Mouse (Mus musculus): ENCODE data around the gene Trim80. TPM values are rescaled to one million over a fixed set of nuclear protein-coding genes. Genes with fewer than 3 reads are reported as not detected.

The Trim80 gene
- polyA plus RNA-seq, 1 experiment from 2014 or later: 0.14 TPM

DNA sequence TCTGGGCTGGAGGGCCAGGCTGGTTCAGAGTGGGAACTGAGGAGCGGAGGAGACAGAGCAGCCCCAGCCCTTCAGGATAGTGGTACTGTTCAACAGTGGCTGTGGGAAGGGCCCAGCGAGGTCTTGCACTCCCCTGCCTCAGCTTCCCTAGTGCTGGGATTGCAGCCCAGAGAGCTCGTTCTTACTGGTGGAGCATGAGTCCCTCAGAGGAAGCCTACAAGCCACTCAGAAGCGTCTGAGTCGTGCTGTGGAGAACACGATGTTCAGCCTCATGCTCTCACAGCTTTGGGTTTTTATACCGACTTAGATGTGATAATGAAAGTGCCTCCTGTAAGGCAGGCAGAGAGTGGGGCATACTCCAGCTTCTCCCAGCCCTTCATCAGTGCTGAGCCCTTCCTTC lies 15.7 kb upstream of the Trim80 start:
- no peak for ATAC-seq (replicated peaks; ENCODE audit: extremely low read depth, insufficient read depth, low FRiP score)
- Histone ChIP-seq H3K27me3 (ENCODE audit: control insufficient read depth, insufficient read depth, low read length) (no peaks in the 10 kb centered on the region), H3K4me1 (ENCODE audit: control insufficient read depth, insufficient read depth, low read length) (peaks cover 18% of the 10 kb centered on the region), H3K36me3 (ENCODE audit: control insufficient read depth, insufficient read depth) (peaks cover 15% of the 10 kb centered on the region), H3K9me3 (replicated peaks; ENCODE audit: control insufficient read depth, low read length) (no peaks in the 10 kb centered on the region), H3K9ac (ENCODE audit: low read length) (no peak overlapping the region), H3K27ac (ENCODE audit: low read length) (no peak overlapping the region), H3K4me2 (ENCODE audit: low read depth, low read length) (no peak overlapping the region), H3K4me3 (ENCODE audit: low read length) (no peak overlapping the region)
- 87% methylated on average over 7 of the region's 7 CpGs for WGBS

DNA sequence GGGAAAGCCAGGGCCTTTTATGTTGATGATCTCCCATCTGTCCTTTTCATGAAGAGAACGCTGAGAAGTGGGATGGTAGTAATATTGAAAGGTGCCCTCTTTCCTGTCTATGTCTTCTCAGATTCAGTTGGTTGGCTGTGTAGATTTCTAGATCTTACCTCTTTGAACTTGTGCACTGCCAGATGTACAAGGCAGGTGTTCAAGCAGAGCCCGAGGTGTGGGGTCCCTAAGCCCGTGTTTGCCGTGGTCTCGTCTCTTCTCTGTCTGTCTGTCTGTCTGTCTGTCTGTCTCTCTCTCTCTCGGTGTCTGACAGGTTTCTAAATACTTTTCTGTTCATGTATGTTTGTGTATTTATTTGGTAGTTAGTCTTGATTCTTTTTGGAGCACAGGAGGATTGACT lies 14.7 kb upstream of the Trim80 start:
- no peak overlapping the region for H3K4me2 ChIP-seq (ENCODE audit: low read depth, low read length)

DNA sequence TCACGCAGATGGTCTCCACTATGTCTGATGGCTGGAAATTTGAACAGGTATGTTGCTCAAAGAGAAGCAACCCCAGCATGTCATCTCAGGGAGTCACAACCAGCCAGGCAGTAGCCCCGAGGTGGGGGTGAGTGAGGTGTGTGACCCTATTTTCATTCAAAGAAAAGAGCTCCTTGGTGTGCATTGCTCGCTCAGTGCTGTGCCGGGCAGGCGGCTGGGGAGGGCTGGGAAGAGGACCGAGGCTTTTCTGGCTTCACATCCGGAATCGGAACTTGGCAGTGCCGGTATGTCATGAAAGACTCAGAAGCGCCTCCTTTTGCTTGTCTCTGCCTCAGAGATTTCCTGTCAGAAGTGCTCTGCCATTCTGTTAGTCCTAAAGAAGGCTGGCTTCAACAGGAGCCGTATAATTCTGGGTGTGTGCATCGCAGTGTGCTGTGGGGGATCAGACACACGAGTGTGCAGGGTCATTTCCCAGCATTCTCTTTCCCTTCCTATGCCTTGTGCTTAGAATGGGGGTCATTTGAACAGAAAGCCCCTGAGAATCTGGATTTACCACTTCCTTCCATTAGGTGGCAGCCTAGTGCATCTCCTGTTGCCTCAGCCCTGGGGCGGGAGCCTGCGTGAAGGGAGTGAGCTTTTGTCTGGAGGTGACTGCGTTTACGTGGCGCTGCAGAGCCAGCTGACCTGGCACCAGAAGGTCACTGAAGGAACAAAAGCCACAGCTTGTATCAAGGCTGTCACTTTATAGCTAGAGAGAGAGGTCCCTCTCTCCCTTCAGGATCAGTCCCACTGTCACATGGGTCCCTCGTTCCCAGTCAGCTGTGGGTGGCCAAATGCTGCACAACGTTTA lies 12.6 kb upstream of the Trim80 start:
- no peaks in the 10 kb centered on the region for H3K9me3 ChIP-seq (replicated peaks; ENCODE audit: control insufficient read depth, low read length)
- H3K4me2 ChIP-seq (ENCODE audit: low read depth, low read length): 0 out of 2 replicates have a peak overlapping the region, but pooled peaks have one; percentile 8
- peaks cover 37% of the 10 kb centered on the region for H3K36me3 ChIP-seq (ENCODE audit: control insufficient read depth, insufficient read depth)
- peak overlapping the region; percentile 18; the same call in 1 of the 2 replicates for H3K9ac ChIP-seq (ENCODE audit: low read length)
- peak; percentile 71 for ATAC-seq (replicated peaks; ENCODE audit: extremely low read depth, insufficient read depth, low FRiP score)
- H3K4me3 ChIP-seq (ENCODE audit: low read length): no peak overlapping the region
- H3K27me3 ChIP-seq (ENCODE audit: control insufficient read depth, insufficient read depth, low read length): no peaks in the 10 kb centered on the region
- H3K4me1 ChIP-seq (ENCODE audit: control insufficient read depth, insufficient read depth, low read length): peaks cover 3% of the 10 kb centered on the region; the same call in 1 of the 2 replicates
- peak overlapping the region; percentile 44 for H3K27ac ChIP-seq (ENCODE audit: low read length)
- 35% methylated on average over 20 of the region's 20 CpGs for WGBS

More for the DNA sequence above, 14.7 kb upstream of the Trim80 start:
- 89% methylated on average over 6 of the region's 6 CpGs for WGBS
- Histone ChIP-seq H3K4me1 (ENCODE audit: control insufficient read depth, insufficient read depth, low read length) (peaks cover 17% of the 10 kb centered on the region), H3K9me3 (replicated peaks; ENCODE audit: control insufficient read depth, low read length) (no peaks in the 10 kb centered on the region), H3K4me3 (ENCODE audit: low read length) (no peak overlapping the region), H3K27ac (ENCODE audit: low read length) (no peak overlapping the region), H3K27me3 (ENCODE audit: control insufficient read depth, insufficient read depth, low read length) (no peaks in the 10 kb centered on the region), H3K9ac (ENCODE audit: low read length) (no peak overlapping the region), H3K36me3 (ENCODE audit: control insufficient read depth, insufficient read depth) (peaks cover 24% of the 10 kb centered on the region)
- no peak for ATAC-seq (replicated peaks; ENCODE audit: extremely low read depth, insufficient read depth, low FRiP score)

DNA sequence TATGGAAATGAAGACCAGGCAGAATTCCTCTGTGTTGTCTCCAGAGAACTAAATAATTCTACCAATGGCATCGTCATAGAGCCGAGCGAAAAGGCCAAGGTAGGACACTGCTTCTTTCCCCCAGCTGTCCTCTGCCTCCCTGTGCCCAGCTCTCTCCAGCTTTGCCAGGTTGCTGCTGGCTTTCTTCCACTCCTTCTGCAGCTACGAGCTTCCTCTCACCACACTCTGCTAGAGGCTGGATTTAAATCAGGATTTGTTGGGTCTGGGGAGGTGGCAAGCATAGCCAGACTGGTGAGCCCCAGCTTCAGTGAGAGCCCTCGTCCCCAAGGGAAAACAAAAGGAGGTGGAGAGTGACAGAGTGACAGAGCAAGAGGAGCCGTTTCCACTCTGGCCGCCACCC lies 11.0 kb upstream of the Trim80 start:
- no peak for ATAC-seq (replicated peaks; ENCODE audit: extremely low read depth, insufficient read depth, low FRiP score)
- H3K9me3 ChIP-seq (replicated peaks; ENCODE audit: control insufficient read depth, low read length): no peaks in the 10 kb centered on the region
- H3K27me3 ChIP-seq (ENCODE audit: control insufficient read depth, insufficient read depth, low read length): no peaks in the 10 kb centered on the region
- peaks cover 3% of the 10 kb centered on the region; the same call in 1 of the 2 replicates for H3K4me1 ChIP-seq (ENCODE audit: control insufficient read depth, insufficient read depth, low read length)
- no peak overlapping the region for H3K27ac ChIP-seq (ENCODE audit: low read length)
- no peak overlapping the region for H3K4me2 ChIP-seq (ENCODE audit: low read depth, low read length)
- 81% methylated on average over 7 of the region's 7 CpGs for WGBS
- H3K4me3 ChIP-seq (ENCODE audit: low read length): no peak overlapping the region
- H3K36me3 ChIP-seq (ENCODE audit: control insufficient read depth, insufficient read depth): peaks cover 37% of the 10 kb centered on the region
- no peak overlapping the region for H3K9ac ChIP-seq (ENCODE audit: low read length)

DNA sequence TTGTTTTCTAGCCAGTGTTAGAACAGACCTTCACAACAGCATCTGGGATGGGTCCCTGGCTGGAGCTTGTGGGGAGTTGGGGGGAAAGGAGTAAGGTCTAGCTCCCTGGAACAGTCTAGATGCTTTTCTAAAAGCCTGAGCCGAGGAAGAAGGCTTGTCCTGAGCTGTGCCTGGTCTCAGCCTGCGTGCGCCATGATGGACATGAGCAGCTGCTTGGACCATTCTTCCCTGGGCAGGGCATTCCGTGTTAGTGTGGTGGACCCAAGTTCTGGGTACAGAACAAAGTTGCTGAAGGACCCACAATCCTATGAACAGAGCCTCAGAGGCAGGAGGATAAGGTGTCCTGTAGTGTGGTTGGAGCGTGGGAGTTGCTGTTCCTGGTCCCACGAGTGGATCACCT lies 9.8 kb upstream of the Trim80 start:
- 90% methylated on average over 6 of the region's 6 CpGs for WGBS

DNA sequence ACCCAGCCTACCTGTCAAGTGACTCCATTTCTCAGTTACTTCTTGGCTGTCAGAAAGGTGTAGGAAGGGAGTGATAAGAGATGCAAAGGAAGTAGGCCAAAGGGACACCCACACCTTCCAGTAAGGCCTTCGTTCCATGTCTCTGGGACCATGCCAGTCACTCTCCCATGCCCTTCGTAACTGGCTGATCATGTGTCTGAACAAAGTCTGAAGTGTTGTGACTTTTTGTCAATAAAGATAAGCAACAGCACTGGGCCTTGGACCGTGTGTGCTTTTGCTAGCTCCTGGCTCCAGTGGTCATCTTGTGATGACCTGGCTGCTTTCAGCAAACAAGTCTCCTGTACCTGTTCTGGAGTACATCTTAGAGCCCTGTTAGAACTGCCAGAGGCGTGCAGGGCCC lies 7.5 kb upstream of the Trim80 start:
- Histone ChIP-seq H3K4me3 (ENCODE audit: low read length) (no peak overlapping the region), H3K9ac (ENCODE audit: low read length) (no peak overlapping the region), H3K4me2 (ENCODE audit: low read depth, low read length) (no peak overlapping the region), H3K4me1 (ENCODE audit: control insufficient read depth, insufficient read depth, low read length) (peaks cover 12% of the 10 kb centered on the region), H3K27ac (ENCODE audit: low read length) (no peak overlapping the region), H3K9me3 (replicated peaks; ENCODE audit: control insufficient read depth, low read length) (no peaks in the 10 kb centered on the region), H3K27me3 (ENCODE audit: control insufficient read depth, insufficient read depth, low read length) (no peaks in the 10 kb centered on the region), H3K36me3 (ENCODE audit: control insufficient read depth, insufficient read depth) (peaks cover 28% of the 10 kb centered on the region)
- ATAC-seq (replicated peaks; ENCODE audit: extremely low read depth, insufficient read depth, low FRiP score): no peak
- 71% methylated on average over 4 of the region's 4 CpGs for WGBS

More for the DNA sequence above, 9.8 kb upstream of the Trim80 start:
- ATAC-seq (replicated peaks; ENCODE audit: extremely low read depth, insufficient read depth, low FRiP score): no peak
- Histone ChIP-seq H3K27ac (ENCODE audit: low read length) (no peak overlapping the region), H3K36me3 (ENCODE audit: control insufficient read depth, insufficient read depth) (peaks cover 28% of the 10 kb centered on the region), H3K4me1 (ENCODE audit: control insufficient read depth, insufficient read depth, low read length) (peaks cover 9% of the 10 kb centered on the region), H3K4me3 (ENCODE audit: low read length) (no peak overlapping the region), H3K4me2 (ENCODE audit: low read depth, low read length) (no peak overlapping the region), H3K9ac (ENCODE audit: low read length) (no peak overlapping the region), H3K9me3 (replicated peaks; ENCODE audit: control insufficient read depth, low read length) (no peaks in the 10 kb centered on the region), H3K27me3 (ENCODE audit: control insufficient read depth, insufficient read depth, low read length) (no peaks in the 10 kb centered on the region)

DNA sequence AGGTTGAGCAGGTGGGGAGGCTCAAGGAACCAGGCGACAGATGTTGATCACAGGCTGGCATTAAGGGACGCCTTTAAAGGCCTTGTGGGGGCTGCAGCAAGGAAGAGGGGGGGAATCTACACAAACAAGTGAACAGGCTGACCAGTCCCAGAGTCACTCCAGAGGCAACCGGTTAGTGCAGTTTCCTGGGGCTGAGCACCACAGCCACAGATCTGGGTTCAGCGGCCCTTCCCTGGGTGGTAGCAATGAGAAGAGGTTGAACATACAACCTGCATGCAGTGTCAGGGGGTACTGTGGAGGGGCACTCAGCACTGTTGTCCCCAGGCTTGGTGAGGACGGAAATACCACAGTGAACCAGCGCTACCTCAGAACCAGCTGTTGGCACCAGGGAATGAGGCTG lies 7.0 kb upstream of the Trim80 start:
- Histone ChIP-seq H3K4me1 (ENCODE audit: control insufficient read depth, insufficient read depth, low read length) (peaks cover 12% of the 10 kb centered on the region), H3K9ac (ENCODE audit: low read length) (no peak overlapping the region), H3K4me2 (ENCODE audit: low read depth, low read length) (no peak overlapping the region), H3K27ac (ENCODE audit: low read length) (no peak overlapping the region), H3K27me3 (ENCODE audit: control insufficient read depth, insufficient read depth, low read length) (no peaks in the 10 kb centered on the region), H3K4me3 (ENCODE audit: low read length) (no peak overlapping the region), H3K9me3 (replicated peaks; ENCODE audit: control insufficient read depth, low read length) (no peaks in the 10 kb centered on the region), H3K36me3 (ENCODE audit: control insufficient read depth, insufficient read depth) (peaks cover 28% of the 10 kb centered on the region)
- no peak for ATAC-seq (replicated peaks; ENCODE audit: extremely low read depth, insufficient read depth, low FRiP score)
- 82% methylated on average over 6 of the region's 6 CpGs for WGBS

DNA sequence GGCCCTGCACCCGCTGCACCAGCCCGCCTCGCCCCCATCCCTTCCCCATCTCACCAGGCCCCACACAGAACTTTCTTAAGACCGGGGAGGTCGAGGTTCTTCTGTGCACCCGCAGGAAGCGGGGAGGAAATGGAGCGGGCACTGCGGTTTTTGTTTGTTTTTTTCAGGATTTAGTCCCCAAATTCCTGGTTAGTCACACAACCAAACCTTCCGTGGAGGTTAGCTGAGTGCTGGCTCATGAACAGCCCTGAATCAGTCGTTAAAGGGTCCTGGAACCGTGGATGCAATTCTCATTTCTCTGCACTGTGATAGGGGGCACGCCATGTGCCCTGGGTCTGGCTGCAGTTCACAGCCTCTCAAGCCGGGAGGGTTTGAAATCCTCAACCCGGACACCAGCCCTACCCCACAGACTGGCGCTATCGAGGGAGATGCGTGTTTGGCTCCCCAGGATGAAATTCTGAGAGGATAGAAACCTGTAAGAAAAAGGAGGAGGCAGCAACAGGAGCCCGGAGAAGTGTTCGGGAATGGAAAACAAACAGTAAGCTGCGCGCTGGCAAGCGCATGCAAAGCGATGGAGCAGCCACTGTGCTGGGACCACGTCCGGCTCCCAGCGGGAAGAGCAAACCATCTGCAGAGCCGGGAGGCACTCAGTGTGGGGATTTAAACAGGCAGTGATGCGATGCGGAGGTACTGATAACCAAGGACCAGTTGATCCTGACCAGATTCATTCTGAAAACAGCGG lies 4.6 kb upstream of the Trim80 start:
- Histone ChIP-seq H3K9ac (ENCODE audit: low read length) (peak overlapping the region; percentile 70), H3K4me1 (ENCODE audit: control insufficient read depth, insufficient read depth, low read length) (peaks cover 12% of the 10 kb centered on the region), H3K9me3 (replicated peaks; ENCODE audit: control insufficient read depth, low read length) (0 out of 2 replicates have a peak, but pooled peaks cover 2% of the 10 kb centered on the region), H3K4me3 (ENCODE audit: low read length) (peak overlapping the region; percentile 48), H3K36me3 (ENCODE audit: control insufficient read depth, insufficient read depth) (peaks cover 12% of the 10 kb centered on the region; the same call in 1 of the 2 replicates), H3K4me2 (ENCODE audit: low read depth, low read length) (peak overlapping the region; percentile 75), H3K27ac (ENCODE audit: low read length) (0 out of 2 replicates have a peak overlapping the region, but pooled peaks have one; percentile 13), H3K27me3 (ENCODE audit: control insufficient read depth, insufficient read depth, low read length) (no peaks in the 10 kb centered on the region)
- peak; percentile 50; the same call in 1 of the 2 replicates for ATAC-seq (replicated peaks; ENCODE audit: extremely low read depth, insufficient read depth, low FRiP score)
- 7% methylated on average over 31 of the region's 31 CpGs for WGBS
